Mouse (Mus musculus): ENCODE measurements around the gene Erc2.

Gene Erc2

DNA sequence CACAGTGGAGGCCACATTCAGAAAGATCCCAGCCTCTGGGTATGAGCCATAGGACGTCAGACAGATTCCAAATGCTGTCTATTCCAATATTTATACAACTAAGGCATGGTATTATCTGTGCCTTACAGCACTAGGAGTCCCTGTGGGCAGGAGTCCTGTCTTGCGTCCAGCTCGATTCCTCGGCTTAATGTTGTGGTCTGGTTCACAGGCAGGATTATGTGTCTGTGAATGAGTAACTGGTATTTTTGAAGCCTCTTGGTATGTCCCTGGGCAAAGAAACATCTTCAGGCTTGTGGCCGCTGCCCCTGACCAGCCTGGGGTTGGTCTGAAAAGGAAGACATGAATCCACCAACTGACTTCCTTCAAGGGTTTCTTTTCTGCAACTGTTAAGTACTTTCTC is 153.1 kb downstream of the Erc2 start:
- DNase-seq (ENCODE audit: low spot score) = no peak

GRCm38 (mm10) chr14:27778503-27778902 is 156.3 kb downstream of the Erc2 start:
- DNase-seq (ENCODE audit: low spot score) = no peak

DNA sequence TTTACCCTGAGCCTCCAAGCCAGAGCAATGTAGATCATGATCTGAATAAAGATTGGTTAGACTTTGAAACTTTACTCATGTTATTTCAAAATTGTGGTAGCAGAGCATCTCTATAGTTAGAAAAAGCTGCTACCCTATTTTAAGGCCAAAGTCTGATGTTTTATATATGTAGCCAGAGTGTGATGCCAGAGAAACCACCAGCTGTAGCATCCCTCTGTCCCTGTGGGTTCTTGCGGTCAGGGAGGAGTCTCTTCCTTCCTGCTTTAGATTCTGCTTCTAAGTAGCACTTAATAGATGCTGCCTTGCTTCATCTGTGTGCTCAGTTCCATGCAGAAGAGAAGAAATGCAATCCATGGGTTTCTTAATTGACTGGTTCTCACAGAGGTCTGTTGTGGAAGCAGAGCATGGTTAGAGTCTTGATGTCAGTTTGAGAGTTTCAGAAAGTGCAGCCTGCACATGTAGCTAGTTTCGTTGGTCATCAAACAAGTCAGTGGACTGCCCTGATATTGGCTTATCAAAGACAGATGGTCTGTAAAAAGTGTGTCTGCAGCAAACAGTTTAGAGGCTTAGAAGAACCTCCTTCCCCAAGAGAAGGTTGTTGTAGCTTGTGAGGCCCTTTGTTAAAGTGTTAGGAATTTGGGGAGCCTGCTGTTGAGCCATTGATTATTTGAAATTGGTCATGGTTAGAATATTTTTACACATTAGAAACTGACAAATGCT is 156.9 kb downstream of the Erc2 start:
- DNase-seq (ENCODE audit: low spot score) = no peak

GRCm38 (mm10) chr14:27781221-27781620 is 159.0 kb downstream of the Erc2 start:
- DNase-seq (ENCODE audit: low spot score) = no peak

DNA sequence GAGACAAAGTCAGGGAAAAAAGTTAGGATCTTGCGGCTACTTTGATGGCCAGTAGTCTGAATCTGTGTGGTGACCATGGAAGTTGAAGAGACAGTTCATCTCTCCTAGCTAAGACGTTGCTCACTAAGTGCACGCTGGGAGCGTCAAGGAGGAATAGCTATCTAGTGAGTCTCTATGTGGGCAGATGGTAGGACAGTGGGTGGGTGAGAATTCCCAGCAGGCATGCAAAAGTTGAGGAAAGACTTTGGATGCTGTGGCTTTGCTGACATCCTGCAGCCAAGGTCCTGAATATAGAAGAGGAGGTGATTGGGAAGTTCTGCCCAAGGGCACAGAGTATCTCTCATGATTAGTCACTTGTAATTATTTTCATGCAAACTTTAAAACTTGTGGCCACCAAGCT is 162.6 kb downstream of the Erc2 start:
- DNase-seq (ENCODE audit: low spot score) = no peak

GRCm38 (mm10) chr14:27785562-27785961 is 163.3 kb downstream of the Erc2 start:
- no peak for DNase-seq (ENCODE audit: low spot score)

DNA sequence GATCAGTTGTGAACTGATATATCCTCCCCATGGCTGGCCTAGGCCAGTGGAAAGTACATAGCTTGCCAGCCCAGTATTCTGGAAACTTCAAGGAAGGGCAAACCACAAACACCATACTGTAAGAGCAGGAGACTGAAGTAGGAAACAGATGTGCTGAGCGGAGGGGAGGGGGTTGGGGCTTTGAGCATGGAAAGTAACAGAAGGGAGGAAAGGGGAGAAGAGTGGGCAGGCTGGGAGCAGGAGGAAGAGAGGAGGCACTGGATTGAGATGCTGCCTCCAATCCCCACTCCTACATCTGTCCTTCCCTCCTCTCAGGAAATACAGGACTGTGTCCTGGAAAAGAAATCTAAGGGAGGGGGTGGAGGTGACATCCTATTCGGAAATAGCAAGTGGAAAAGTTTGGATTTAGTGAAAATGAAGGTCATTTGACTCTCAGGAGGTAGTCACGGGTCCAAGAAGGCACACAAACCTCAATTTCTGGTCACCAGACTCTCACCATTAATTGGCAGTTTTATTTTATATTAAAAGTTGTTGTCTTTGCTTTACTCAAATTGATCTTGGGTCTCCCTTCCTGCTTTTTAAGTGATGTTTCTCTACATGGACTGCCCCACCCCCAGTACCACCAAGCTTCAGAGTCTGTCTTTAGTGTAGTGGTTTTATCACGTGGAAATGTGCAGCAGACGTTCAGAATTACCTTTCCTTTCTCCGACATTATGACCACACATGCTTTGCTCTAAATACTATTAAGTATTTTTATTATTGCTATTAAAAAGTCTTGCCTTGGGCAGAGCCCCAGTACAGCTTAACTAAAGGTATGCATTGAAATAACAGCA is 167.1 kb downstream of the Erc2 start:
- no peak for DNase-seq (ENCODE audit: low spot score)

GRCm38 (mm10) chr14:27798184-27798934 is 176.1 kb downstream of the Erc2 start:
- no peak for DNase-seq (ENCODE audit: low spot score)

DNA sequence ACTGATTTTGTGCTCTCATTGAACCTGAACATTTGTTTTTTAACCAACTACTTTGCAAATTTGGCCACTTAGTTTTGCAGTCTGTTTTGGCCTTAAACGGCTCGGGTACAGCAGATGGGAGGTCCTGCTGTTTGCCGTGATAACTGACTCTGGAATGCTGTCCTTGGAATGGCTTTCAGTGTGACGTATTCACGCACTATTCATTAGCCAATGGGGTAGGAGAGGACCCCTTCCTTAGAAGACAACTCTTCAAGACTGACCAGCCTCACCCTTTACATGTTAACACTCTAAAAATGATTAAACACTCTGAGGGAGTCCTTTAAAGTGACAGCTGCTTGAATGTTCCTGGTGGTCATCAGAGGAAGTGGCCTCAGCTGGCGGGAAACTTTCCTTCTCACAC is 178.5 kb downstream of the Erc2 start:
- DNase-seq (ENCODE audit: low spot score) = no peak

GRCm38 (mm10) chr14:27803961-27804360 is 181.7 kb downstream of the Erc2 start:
- DNase-seq (ENCODE audit: low spot score) = peak; percentile 2

DNA sequence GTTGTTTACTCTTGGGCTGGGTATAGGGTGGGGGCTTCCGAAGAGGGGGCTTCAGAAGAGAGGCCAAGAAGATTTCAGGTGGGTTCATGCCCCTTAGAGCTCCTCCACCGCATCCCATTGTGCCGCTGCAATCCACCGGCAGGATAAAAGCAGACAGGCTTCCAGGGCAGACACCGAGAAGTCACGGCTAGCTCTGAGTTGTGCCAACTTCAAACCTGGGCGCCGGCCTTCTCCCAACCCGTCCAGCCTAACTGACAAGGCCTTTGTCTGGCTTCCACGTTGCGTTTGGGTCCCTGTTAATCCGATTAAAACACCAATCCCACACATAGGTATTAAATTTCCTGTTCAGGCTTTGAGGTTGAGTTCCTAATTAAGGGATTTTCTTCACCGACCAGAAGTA is 182.8 kb downstream of the Erc2 start:
- no peak for DNase-seq (ENCODE audit: low spot score)

DNA sequence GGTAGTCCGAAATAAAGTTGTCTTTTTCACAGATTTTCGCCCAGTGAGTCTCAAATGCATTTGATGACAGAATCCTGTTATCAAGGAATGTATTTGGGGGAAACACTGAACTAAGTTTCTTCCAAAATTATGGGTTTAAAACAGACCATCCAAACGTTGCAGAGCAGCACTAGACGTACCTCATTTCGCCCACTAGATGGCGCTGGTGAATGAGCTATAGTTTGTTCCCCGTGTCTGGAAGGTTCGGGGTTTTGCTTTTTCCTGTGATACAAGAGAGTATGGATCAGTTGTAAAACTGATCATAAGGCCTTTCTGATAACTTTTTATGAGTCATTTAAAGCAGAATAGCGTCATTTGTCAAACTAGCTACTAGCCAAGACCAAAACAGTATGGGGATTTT is 185.9 kb downstream of the Erc2 start:
- DNase-seq (ENCODE audit: low spot score) = no peak

- no peak for DNase-seq (ENCODE audit: low spot score)
Observed at GRCm38 (mm10) chr14:27808523-27809114, 186.4 kb downstream of the Erc2 start.

DNA sequence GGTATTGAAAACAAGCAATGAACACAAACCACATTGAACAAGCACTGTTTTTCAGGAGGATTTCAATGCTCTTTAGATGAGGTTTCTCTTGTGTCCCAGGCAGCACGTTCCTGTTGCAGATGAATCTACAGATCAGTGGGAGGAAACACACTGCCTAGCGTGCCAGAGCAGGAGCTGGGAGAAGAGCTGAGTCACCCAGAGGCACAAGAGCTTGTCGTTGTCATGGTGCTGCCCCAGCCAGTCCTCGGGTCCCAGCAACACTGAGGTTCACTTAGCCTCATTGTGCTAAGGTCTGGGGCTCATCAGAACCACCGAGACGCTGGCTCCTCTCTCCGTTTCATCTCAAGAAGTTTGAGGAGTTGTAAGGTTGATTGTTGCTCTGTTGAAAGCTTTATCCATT is 188.6 kb downstream of the Erc2 start:
- DNase-seq (ENCODE audit: low spot score) = no peak

GRCm38 (mm10) chr14:27811649-27812048 is 189.4 kb downstream of the Erc2 start:
- DNase-seq (ENCODE audit: low spot score) = no peak

GRCm38 (mm10) chr14:27815739-27816138 is 193.5 kb downstream of the Erc2 start:
- no peak for DNase-seq (ENCODE audit: low spot score)

DNA sequence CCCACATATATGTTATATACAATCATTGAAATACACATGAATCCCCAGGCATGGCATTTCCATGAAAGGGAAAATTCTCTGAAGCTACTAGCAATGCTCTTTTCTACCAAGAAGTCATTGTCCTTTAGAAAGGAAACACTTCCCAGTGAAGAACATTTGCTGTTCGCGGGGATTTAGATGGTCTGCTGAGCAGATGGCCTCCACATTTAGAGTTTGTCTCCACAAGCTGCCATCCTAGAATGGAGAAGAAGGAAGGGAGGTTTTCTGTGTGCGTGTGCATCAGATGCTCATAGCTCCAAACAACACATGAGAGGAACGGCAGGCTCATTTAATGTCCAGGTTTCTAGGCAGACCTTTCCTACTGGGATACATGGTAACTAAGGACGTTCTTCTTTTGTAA is 196.8 kb downstream of the Erc2 start:
- DNase-seq (ENCODE audit: low spot score) = no peak

- no peak for DNase-seq (ENCODE audit: low spot score)
Observed at GRCm38 (mm10) chr14:27821801-27822200, 199.6 kb downstream of the Erc2 start.

DNA sequence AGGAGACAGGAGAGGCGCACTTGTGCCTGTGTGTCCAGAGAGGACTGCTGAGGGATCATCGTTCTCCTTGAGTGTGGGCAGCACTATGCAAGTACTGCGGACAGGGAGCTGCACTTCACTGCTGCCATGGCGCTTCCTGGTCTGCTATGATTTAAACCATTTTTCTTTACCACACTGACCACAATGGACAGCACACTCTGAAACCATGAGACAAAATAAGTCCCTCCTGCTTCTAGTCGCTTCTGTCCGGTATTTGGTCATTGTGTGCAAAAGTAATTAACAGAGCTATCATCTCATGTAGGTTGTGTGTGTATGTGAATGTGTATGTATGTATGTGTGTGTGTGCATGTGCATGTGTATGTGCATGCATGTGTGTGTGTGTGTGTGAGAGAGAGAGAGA is 200.3 kb downstream of the Erc2 start:
- DNase-seq (ENCODE audit: low spot score) = no peak

GRCm38 (mm10) chr14:27823048-27823447 is 200.8 kb downstream of the Erc2 start:
- no peak for DNase-seq (ENCODE audit: low spot score)

GRCm38 (mm10) chr14:27823897-27824296 is 201.7 kb downstream of the Erc2 start:
- no peak for DNase-seq (ENCODE audit: low spot score)

- no peak for DNase-seq (ENCODE audit: low spot score)
Observed at GRCm38 (mm10) chr14:27826829-27827228, 204.6 kb downstream of the Erc2 start.

All from T-cell, adult 2 months (primary cell).